Mouse (Mus musculus) urinary bladder, postnatal 25 days (tissue): Measurements from ENCODE around the gene Gm382.

Source experiments
- DNase-seq: peaks from one replicate; pipeline ENCODE4 v3.0.0; 2022; ENCODE audit warnings: low spot score

Gene Gm382

DNA sequence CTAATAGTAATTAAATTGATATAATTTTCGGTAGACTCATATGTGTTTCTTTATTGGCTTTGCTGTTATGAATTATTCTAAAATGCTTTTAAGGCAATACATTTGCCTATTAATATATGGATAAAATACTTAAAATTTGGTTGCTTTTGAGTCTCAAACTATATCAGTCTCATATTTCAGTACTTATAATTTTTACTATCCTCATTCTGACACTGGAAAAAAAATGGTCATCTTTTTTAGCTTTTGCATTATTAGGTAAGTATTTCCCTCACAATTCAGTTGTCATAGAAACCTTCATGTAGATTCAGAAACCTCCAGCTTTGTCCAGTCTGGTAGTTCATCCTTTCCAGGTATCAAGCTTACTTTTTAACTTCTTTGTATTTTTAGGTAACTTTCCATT is at the start of gene Gm382:
Gene Gm382, plus strand, starts transcription at position 301 of the 400 bp plus-strand sequence.
- DNase-seq = no peak

DNA sequence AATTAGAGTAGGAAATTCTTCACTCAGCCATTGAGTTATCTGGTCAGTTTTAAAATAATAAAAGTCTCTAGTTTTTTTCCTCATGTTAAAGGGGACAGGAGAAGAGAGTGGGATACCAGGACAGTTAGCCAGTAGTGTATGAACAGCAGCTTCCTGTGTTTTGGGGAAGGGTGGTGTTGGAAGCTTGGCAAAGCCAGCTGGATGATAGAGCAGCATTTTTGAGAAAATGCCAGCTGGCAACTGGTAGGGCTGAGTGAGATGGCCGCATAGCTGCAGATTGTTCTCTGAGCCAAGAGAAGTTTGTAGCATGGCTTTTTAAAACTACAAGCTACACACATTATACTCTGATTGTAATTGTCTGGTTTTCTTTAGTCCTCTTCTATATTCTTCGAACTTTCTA is 30.4 kb downstream of the Gm382 start:
- DNase-seq = no peak

DNA sequence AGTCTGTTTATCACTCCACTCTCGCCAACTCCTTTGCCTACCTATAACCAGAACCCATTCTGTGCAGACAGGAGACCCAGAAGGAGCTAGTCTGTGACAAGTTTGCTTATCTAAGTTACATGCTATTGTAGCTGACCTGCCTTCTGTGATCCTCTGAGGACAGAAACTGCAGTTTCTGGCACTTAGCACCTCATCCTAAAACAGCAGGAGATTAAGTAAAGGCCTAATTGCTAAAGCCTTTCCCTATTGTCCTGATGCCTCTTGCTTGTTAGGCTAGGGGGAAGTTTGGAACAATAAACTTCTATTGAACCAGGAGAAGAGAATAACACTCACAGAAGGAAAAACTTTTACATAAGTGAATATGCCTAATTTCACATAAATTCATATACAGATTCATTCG is 51.5 kb downstream of the Gm382 start:
- no peak for DNase-seq

DNA sequence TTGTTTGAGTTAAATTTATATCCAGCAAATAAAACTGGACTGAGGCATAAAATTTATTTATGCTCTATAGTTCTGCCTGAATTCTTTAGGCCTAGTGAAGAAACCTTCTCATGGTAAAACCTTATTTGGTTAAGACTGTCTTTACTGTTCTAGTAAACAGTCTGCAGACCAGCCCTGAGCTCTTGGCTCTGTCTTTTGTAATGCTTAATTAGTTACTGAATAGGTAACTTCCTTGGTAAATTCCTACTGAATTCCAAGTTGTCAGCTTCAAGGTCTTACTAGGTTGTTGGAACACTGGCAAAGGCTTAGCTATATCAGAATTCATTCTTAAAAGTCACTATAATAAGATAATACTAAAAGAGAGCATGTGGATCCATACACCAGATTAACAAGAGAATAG is 53.3 kb downstream of the Gm382 start:
- no peak for DNase-seq

DNA sequence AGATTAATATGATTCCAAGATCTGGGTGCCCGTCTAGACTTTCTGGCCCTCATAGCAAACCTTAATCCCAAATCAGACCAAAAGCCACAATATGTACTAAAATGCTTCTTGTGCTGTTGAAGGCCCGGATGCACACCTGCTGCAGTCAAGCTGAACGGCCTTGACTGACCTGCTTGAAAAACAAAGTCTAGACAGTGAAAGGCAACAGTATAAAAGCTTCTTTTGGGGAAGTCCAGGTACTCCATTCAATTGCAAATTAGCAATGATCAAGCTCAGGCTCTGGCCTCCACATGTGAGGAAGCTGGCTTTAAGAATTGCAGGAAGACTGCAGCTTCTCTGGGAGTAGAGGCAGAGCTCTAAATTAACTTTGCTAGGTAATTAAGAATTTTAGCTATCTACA is 54.2 kb downstream of the Gm382 start:
- DNase-seq = no peak

DNA sequence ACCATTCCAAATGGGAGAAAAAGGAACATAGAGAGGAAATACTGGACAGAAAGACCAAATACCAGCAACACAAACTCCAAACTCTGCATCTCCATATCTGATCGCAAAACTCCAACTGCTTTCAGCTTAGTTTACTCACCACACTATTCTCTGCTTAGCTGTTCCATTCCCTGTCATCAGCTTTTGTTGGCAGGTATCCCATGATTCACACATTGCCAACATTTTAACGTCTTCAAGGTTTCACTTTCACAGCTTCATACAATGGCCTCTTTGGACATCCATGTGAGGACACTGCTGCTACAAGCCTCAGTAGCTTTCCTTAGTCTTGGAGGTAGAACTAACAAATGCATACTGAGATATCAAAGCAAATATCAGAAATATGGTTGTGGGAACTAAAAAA is 64.6 kb downstream of the Gm382 start:
- no peak for DNase-seq
